ENCODE assay signal across 10 mouse cellular contexts in the genomic region with DNA sequence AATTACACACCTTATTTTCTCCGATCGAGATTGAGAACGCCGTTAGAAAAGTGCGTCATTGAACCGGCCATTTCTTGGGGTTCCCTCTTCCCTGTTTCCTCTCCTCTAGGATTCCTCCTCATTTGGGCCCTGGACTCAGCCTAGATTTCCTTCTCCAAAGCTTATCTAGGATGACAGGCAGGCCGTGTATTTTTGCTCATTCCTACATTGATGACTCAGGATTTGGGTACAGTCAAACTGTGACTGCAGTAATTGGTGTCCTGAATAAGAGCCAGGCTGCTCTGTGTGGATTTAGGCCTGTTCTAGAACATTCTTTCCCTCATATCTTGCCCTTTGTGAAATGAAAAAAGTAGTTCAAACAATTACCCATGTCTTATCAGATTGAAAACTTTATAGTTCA. TPM values are rescaled to one million over a fixed set of nuclear protein-coding genes. Genes with fewer than 3 reads are reported as not detected.
DNase-seq lines count a peak whose midpoint lies in the region; ATAC-seq and TF ChIP-seq lines count a peak whose summit lies in the region.
"Had no signal": no experiment of that assay in that cellular context is flagged by ENCODE, and none has a peak within 500 bp of the region (broad histone marks: within the 10 kb centered on the region; RNA-seq: fewer than 3 reads in every experiment).

No protein-coding gene starts in this region.

- H3K79me2 ChIP-seq in macrophage (ENCODE audit: inconsistent target): no peaks in the 10 kb centered on the region; the same call in 1 of the 2 replicates

- H3K27me3 ChIP-seq in embryonic facial prominence, embryonic 15.5 days: no peaks in the 10 kb centered on the region

- H3K4me2 ChIP-seq in embryonic facial prominence, embryonic 15.5 days (replicated peaks): peak overlapping the region; percentile 75; the same call in 1 of the 2 replicates

- H3K36me3 ChIP-seq in embryonic facial prominence, embryonic 15.5 days: peaks cover 15% of the 10 kb centered on the region
- H3K36me3 ChIP-seq in macrophage (ENCODE audit: inconsistent target): 0 out of 2 replicates have a peak, but pooled peaks cover 5% of the 10 kb centered on the region

- ATAC-seq in embryonic facial prominence, embryonic 15.5 days (ENCODE audit: insufficient number of reproducible peaks, low FRiP score, low TSS enrichment, low read depth): no peak

- DNase-seq in adrenal gland, adult (ENCODE audit: inconsistent age in 2 of 2, low spot score in 1 of 2): peak; percentile 26 to 54
- no peak for DNase-seq in adrenal gland, adult 8-10 months
- DNase-seq in layer of hippocampus, adult 2 months (ENCODE audit: low spot score in 2 of 2): no peak
- DNase-seq in layer of hippocampus, adult 9-11 months: no peak
- DNase-seq in spleen, postnatal 36 days (ENCODE audit: low spot score in 2 of 2): no peak
- no peak for DNase-seq in frontal cortex, postnatal 25 days (ENCODE audit: low spot score in 2 of 2)
- DNase-seq: kidney, postnatal 10 days; lung, postnatal 36 days had no signal

- H3K9ac ChIP-seq in embryonic facial prominence, embryonic 15.5 days: no peak overlapping the region

- WGBS in embryonic facial prominence, embryonic 15.5 days: 83% methylated on average over 7 of the region's 7 CpGs
- WGBS in macrophage (ENCODE audit: missing documents): 83% methylated on average over 7 of the region's 7 CpGs

- peaks cover 15% of the 10 kb centered on the region; the same call in 1 of the 2 replicates for H3K4me1 ChIP-seq in embryonic facial prominence, embryonic 15.5 days

- H3K9me3 ChIP-seq in embryonic facial prominence, embryonic 15.5 days (replicated peaks): no peaks in the 10 kb centered on the region

- H3K27ac ChIP-seq in layer of hippocampus, adult 2 months: peak overlapping the region; percentile 90; the same call in 1 of the 2 replicates
- H3K27ac ChIP-seq in embryonic facial prominence, embryonic 15.5 days (replicated peaks): no peak overlapping the region
- peak overlapping the region; percentile 46 for H3K27ac ChIP-seq in macrophage

- peak overlapping the region; percentile 93 for H3K4me3 ChIP-seq in layer of hippocampus, adult 2 months
- H3K4me3 ChIP-seq in embryonic facial prominence, embryonic 15.5 days (replicated peaks): peak overlapping the region; percentile 96; the same call in 1 of the 2 replicates
- no peak overlapping the region for H3K4me3 ChIP-seq in macrophage (ENCODE audit: inconsistent target)

- no peak for TF ChIP-seq CTCF in layer of hippocampus, adult 2 months (conservative IDR thresholded peaks at IDR 0.05)

RNA-seq across cellular contexts. Expression of a gene that starts 1.8 kb away (rescaled TPM):
- total RNA-seq in adrenal gland, adult 8-10 months (2022): 10 to 100 TPM in 2 of 4 experiments, 1 to 10 TPM in 2; 7.0 to 13.1 (median 10.2) TPM
- 10 to 100 TPM; 34.3 to 34.7 TPM for total RNA-seq in layer of hippocampus, adult 2 months (2021)
- polyA plus RNA-seq in embryonic facial prominence, embryonic 15.5 days (2015; fragmentation: Nextera tagmentation; extraction: Ambion mirVana): 8.3 and 9.1 TPM in 2 replicates
- total RNA-seq in macrophage (2018; cell fraction: chromatin; rRNA removed): 10 to 100 TPM; 10.3 to 39.2 (median 17.2) TPM
- total RNA-seq in macrophage (2018; cell fraction: cytosol; rRNA removed): 1 to 10 TPM; 1.5 to 8.6 (median 4.3) TPM
- 10 to 100 TPM in 25 of 26 experiments, 1 to 10 TPM in 1; 9.9 to 44.2 (median 24.6) TPM for total RNA-seq in macrophage (2018; cell fraction: nucleus; rRNA removed)
- polyA plus RNA-seq in macrophage (2018): 4.9 to 7.3 TPM (median 6.5 TPM) in 3 replicates

RNA-seq across cellular contexts. Expression of a gene that starts 14.7 kb away (rescaled TPM):
- total RNA-seq in adrenal gland, adult 8-10 months (2022): not detected
- not detected for total RNA-seq in layer of hippocampus, adult 2 months (2021)
- not detected in 2 replicates for polyA plus RNA-seq in embryonic facial prominence, embryonic 15.5 days (2015; fragmentation: Nextera tagmentation; extraction: Ambion mirVana)
- total RNA-seq in macrophage (2018; cell fraction: chromatin; rRNA removed): not detected
- total RNA-seq in macrophage (2018; cell fraction: cytosol; rRNA removed): not detected
- total RNA-seq in macrophage (2018; cell fraction: nucleus; rRNA removed): not detected
- polyA plus RNA-seq in macrophage (2018): not detected in 3 replicates

RNA-seq across cellular contexts. Expression of a gene that starts 31.1 kb away (rescaled TPM):
- 10 to 100 TPM; 16.9 to 19.1 (median 17.8) TPM for total RNA-seq in adrenal gland, adult 8-10 months (2022)
- 1 to 10 TPM; 3.5 to 5.0 TPM for total RNA-seq in layer of hippocampus, adult 2 months (2021)
- polyA plus RNA-seq in embryonic facial prominence, embryonic 15.5 days (2015; fragmentation: Nextera tagmentation; extraction: Ambion mirVana): 3.7 and 4.2 TPM in 2 replicates
- 10 to 100 TPM in 1 of 26 experiments, 1 to 10 TPM in 18, under 1 TPM in 7; 0.33 to 10.9 (median 3.0) TPM for total RNA-seq in macrophage (2018; cell fraction: chromatin; rRNA removed)
- total RNA-seq in macrophage (2018; cell fraction: cytosol; rRNA removed): 10 to 100 TPM in 1 of 26 experiments, 1 to 10 TPM in 25; 2.8 to 11.7 (median 5.2) TPM
- total RNA-seq in macrophage (2018; cell fraction: nucleus; rRNA removed): 10 to 100 TPM in 1 of 26 experiments, 1 to 10 TPM in 23, under 1 TPM in 2; 0.65 to 11.0 (median 3.1) TPM
- polyA plus RNA-seq in macrophage (2018): 3.4 to 9.3 TPM (median 7.6 TPM) in 3 replicates

RNA-seq across cellular contexts. Expression of a gene that starts 49.7 kb away (rescaled TPM):
- total RNA-seq in adrenal gland, adult 8-10 months (2022): 10 to 100 TPM; 14.2 to 20.3 (median 19.3) TPM
- 10 to 100 TPM; 10.7 to 12.1 TPM for total RNA-seq in layer of hippocampus, adult 2 months (2021)
- 13.8 and 14.5 TPM in 2 replicates for polyA plus RNA-seq in embryonic facial prominence, embryonic 15.5 days (2015; fragmentation: Nextera tagmentation; extraction: Ambion mirVana)
- total RNA-seq in macrophage (2018; cell fraction: chromatin; rRNA removed): 10 to 100 TPM in 17 of 26 experiments, 1 to 10 TPM in 9; 2.8 to 29.5 (median 17.9) TPM
- 1 to 10 TPM; 5.3 to 8.4 (median 6.8) TPM for total RNA-seq in macrophage (2018; cell fraction: cytosol; rRNA removed)
- 10 to 100 TPM in 11 of 26 experiments, 1 to 10 TPM in 15; 2.4 to 17.4 (median 9.0) TPM for total RNA-seq in macrophage (2018; cell fraction: nucleus; rRNA removed)
- polyA plus RNA-seq in macrophage (2018): 6.1 to 8.4 TPM (median 7.8 TPM) in 3 replicates

Comparison
In these comparisons a context has a peak if more than half of its experiments do, and no peak if none do; other contexts are left out.
1. DNase-seq: peak in adrenal gland, adult (2 of 2); none in adrenal gland, adult 8-10 months (single experiment), layer of hippocampus, adult 2 months (0 of 2), layer of hippocampus, adult 9-11 months (single experiment), spleen, postnatal 36 days (0 of 2) and frontal cortex, postnatal 25 days (0 of 2).